10 mouse cellular contexts compared by ENCODE assay signal in genomic region chr16:85168821-85169220, GRCm38 (mm10). TPM values are rescaled to one million over a fixed set of nuclear protein-coding genes. Genes with fewer than 3 reads are reported as not detected.
DNase-seq lines count a peak whose midpoint lies in the region; ATAC-seq lines count a peak whose summit lies in the region.
"Had no signal": no experiment of that assay in that cellular context is flagged by ENCODE, and none has a peak within 500 bp of the region (broad histone marks: within the 10 kb centered on the region; RNA-seq: fewer than 3 reads in every experiment).

No protein-coding gene starts in this region.

- peaks cover 24% of the 10 kb centered on the region for H3K4me1 ChIP-seq in forebrain, embryonic 16.5 days (replicated peaks; ENCODE audit: control insufficient read depth, insufficient read depth, low read length)
- H3K4me1 ChIP-seq in forebrain, embryonic 10.5 days, result peaks cover 33% of the 10 kb centered on the region
- H3K4me1 ChIP-seq in midbrain, embryonic 13.5 days (replicated peaks), result peaks cover 39% of the 10 kb centered on the region
- peaks cover 23% of the 10 kb centered on the region; the same call in 1 of the 2 replicates for H3K4me1 ChIP-seq in midbrain, embryonic 14.5 days (ENCODE audit: control insufficient read depth, insufficient read depth, low read length)
- peaks cover 17% of the 10 kb centered on the region for H3K4me1 ChIP-seq in stomach, embryonic 15.5 days

- H3K9ac ChIP-seq in forebrain, embryonic 16.5 days (replicated peaks; ENCODE audit: low read depth, low read length), result no peak overlapping the region
- no peak overlapping the region for H3K9ac ChIP-seq in midbrain, embryonic 13.5 days (replicated peaks)
- no peak overlapping the region for H3K9ac ChIP-seq in midbrain, embryonic 14.5 days (replicated peaks; ENCODE audit: low read length)
- H3K9ac ChIP-seq in stomach, embryonic 15.5 days, result no peak overlapping the region

- H3K4me3 ChIP-seq in forebrain, embryonic 16.5 days (replicated peaks; ENCODE audit: low read length), result no peak overlapping the region
- no peak overlapping the region for H3K4me3 ChIP-seq in forebrain, embryonic 10.5 days
- H3K4me3 ChIP-seq in midbrain, embryonic 13.5 days (replicated peaks), result no peak overlapping the region
- H3K4me3 ChIP-seq in midbrain, embryonic 14.5 days (replicated peaks; ENCODE audit: low read depth, low read length), result no peak overlapping the region
- no peak overlapping the region for H3K4me3 ChIP-seq in stomach, embryonic 15.5 days (replicated peaks)
- H3K4me3 ChIP-seq: erythroblast, embryonic 14.5 days had no signal

- no peaks in the 10 kb centered on the region for H3K9me3 ChIP-seq in forebrain, embryonic 16.5 days (ENCODE audit: control insufficient read depth, low read length)
- H3K9me3 ChIP-seq in forebrain, embryonic 10.5 days, result no peaks in the 10 kb centered on the region; the same call in 1 of the 2 replicates
- no peaks in the 10 kb centered on the region for H3K9me3 ChIP-seq in midbrain, embryonic 13.5 days
- no peaks in the 10 kb centered on the region for H3K9me3 ChIP-seq in midbrain, embryonic 14.5 days (ENCODE audit: control insufficient read depth, low read length)
- H3K9me3 ChIP-seq in stomach, embryonic 15.5 days, result no peaks in the 10 kb centered on the region

- H3K27me3 ChIP-seq in forebrain, embryonic 16.5 days (replicated peaks; ENCODE audit: control insufficient read depth, insufficient read depth, low read length), result no peaks in the 10 kb centered on the region
- H3K27me3 ChIP-seq in forebrain, embryonic 10.5 days (ENCODE audit: poor library complexity, severe bottlenecking), result no peaks in the 10 kb centered on the region
- H3K27me3 ChIP-seq in midbrain, embryonic 13.5 days, result no peaks in the 10 kb centered on the region
- H3K27me3 ChIP-seq in midbrain, embryonic 14.5 days (ENCODE audit: control insufficient read depth, insufficient read depth, low read length), result no peaks in the 10 kb centered on the region
- H3K27me3 ChIP-seq in stomach, embryonic 15.5 days (replicated peaks), result no peaks in the 10 kb centered on the region

- WGBS in forebrain, embryonic 16.5 days, result 38% methylated on average over 5 of the region's 5 CpGs
- WGBS in forebrain, embryonic 10.5 days, result 57% methylated on average over 5 of the region's 5 CpGs
- 59% methylated on average over 5 of the region's 5 CpGs for WGBS in midbrain, embryonic 13.5 days
- 66% methylated on average over 5 of the region's 5 CpGs for WGBS in midbrain, embryonic 14.5 days
- WGBS in stomach, embryonic 15.5 days, result 44% methylated on average over 5 of the region's 5 CpGs

- no peak overlapping the region for H3K4me2 ChIP-seq in forebrain, embryonic 16.5 days (ENCODE audit: low read length)
- H3K4me2 ChIP-seq in midbrain, embryonic 13.5 days (replicated peaks), result 0 out of 2 replicates have a peak overlapping the region, but pooled peaks have one; percentile 6
- H3K4me2 ChIP-seq in midbrain, embryonic 14.5 days (ENCODE audit: low read length), result no peak overlapping the region; the same call in 1 of the 2 replicates
- H3K4me2 ChIP-seq in stomach, embryonic 15.5 days, result no peak overlapping the region

- no peak for ATAC-seq in forebrain, embryonic 16.5 days
- ATAC-seq in midbrain, embryonic 13.5 days, result no peak
- no peak for ATAC-seq in midbrain, embryonic 14.5 days (ENCODE audit: low FRiP score, low TSS enrichment)
- ATAC-seq in stomach, embryonic 15.5 days (ENCODE audit: insufficient read depth, low FRiP score, low read depth), result 0 out of 2 replicates have a peak, but pooled peaks have one; percentile 25
- ATAC-seq: activated CD4-positive, CD25-positive, alpha-beta regulatory T cell, adult 4 months had no signal

- 0 out of 2 replicates have a peak overlapping the region, but pooled peaks have one; percentile 45 for H3K27ac ChIP-seq in forebrain, embryonic 16.5 days (ENCODE audit: low read length)
- H3K27ac ChIP-seq in forebrain, embryonic 10.5 days, result no peak overlapping the region
- 0 out of 2 replicates have a peak overlapping the region, but pooled peaks have one; percentile 14 for H3K27ac ChIP-seq in midbrain, embryonic 13.5 days
- H3K27ac ChIP-seq in midbrain, embryonic 14.5 days (replicated peaks; ENCODE audit: low read depth, low read length), result no peak overlapping the region
- peak overlapping the region; percentile 26; the same call in 1 of the 2 replicates for H3K27ac ChIP-seq in stomach, embryonic 15.5 days

- no peak for DNase-seq in forebrain, embryonic 10.5 days (ENCODE audit: extremely low spot score, low spot score)
- DNase-seq in midbrain, embryonic 14.5 days, result no peak
- peak; percentile 79 for DNase-seq in kidney, postnatal 10 days
- DNase-seq in frontal cortex, postnatal 25 days (ENCODE audit: low spot score in 2 of 2), result no peak
- no peak for DNase-seq in adrenal gland, adult 18-20 months (ENCODE audit: low spot score in 2 of 2)

- H3K36me3 ChIP-seq in forebrain, embryonic 16.5 days (ENCODE audit: control insufficient read depth, insufficient read depth), result peaks cover 3% of the 10 kb centered on the region; the same call in 1 of the 2 replicates
- H3K36me3 ChIP-seq in forebrain, embryonic 10.5 days (replicated peaks), result peaks cover 24% of the 10 kb centered on the region
- peaks cover 11% of the 10 kb centered on the region for H3K36me3 ChIP-seq in midbrain, embryonic 13.5 days
- 0 out of 2 replicates have a peak, but pooled peaks cover 3% of the 10 kb centered on the region for H3K36me3 ChIP-seq in midbrain, embryonic 14.5 days (ENCODE audit: control insufficient read depth, insufficient read depth, low read length)
- no peaks in the 10 kb centered on the region for H3K36me3 ChIP-seq in stomach, embryonic 15.5 days

RNA-seq across cellular contexts. Expression of gene App, which starts 4.7 kb away (rescaled TPM):
- polyA plus RNA-seq in forebrain, embryonic 16.5 days (2015; fragmentation: Nextera tagmentation; extraction: Ambion mirVana), result 287 and 288 TPM in 2 replicates
- polyA plus RNA-seq in forebrain, embryonic 10.5 days (2016; fragmentation: Nextera tagmentation; extraction: Ambion mirVana), result 86.1 and 91.3 TPM in 2 replicates
- polyA plus RNA-seq in midbrain, embryonic 13.5 days (2015; fragmentation: Nextera tagmentation; extraction: Ambion mirVana), result 257 and 271 TPM in 2 replicates
- 327 and 339 TPM in 2 replicates for polyA plus RNA-seq in midbrain, embryonic 14.5 days (2014; fragmentation: Nextera tagmentation; extraction: Ambion mirVana)
- 175 and 185 TPM in 2 replicates for polyA plus RNA-seq in stomach, embryonic 15.5 days (2015; fragmentation: Nextera tagmentation; extraction: Ambion mirVana)
- total RNA-seq in adrenal gland, adult 18-20 months (2021), result 100 to 1,000 TPM; 320 to 335 TPM

Comparison
In these comparisons a context has a peak if more than half of its experiments do, and no peak if none do; other contexts are left out.
1. H3K27ac ChIP-seq: peak in forebrain, embryonic 16.5 days (single experiment), midbrain, embryonic 13.5 days (single experiment) and stomach, embryonic 15.5 days (single experiment); none in forebrain, embryonic 10.5 days (single experiment) and midbrain, embryonic 14.5 days (single experiment).